Mouse (Mus musculus) neutrophil, adult 5-6 weeks (primary cell): ENCODE measurements around the gene Srgap1. TPM values are rescaled to one million over a fixed set of nuclear protein-coding genes. Genes with fewer than 3 reads are reported as not detected.

ENCODE experiments used
- ATAC-seq: fragments of 151-379, 151-347 bp; 2 replicates; pipeline ENCODE4 v1.8.0; 2017; ENCODE audit warnings: mild to moderate bottlenecking, moderate TSS enrichment; ENCODE audit not compliant: insufficient number of reproducible peaks, poor library complexity, low FRiP score, severe bottlenecking; ENCODE audit errors: extremely low read depth
- total RNA-seq: library from RNA; stranded (forward); fragments of 200-1000 nt; gene quantifications from 2 replicates; pipeline ENCODE4 v1.2.3, GENCODE M21; 2017

Srgap1 gene
- total RNA-seq, 1 experiment from 2014 or later = 0.23 TPM

DNA sequence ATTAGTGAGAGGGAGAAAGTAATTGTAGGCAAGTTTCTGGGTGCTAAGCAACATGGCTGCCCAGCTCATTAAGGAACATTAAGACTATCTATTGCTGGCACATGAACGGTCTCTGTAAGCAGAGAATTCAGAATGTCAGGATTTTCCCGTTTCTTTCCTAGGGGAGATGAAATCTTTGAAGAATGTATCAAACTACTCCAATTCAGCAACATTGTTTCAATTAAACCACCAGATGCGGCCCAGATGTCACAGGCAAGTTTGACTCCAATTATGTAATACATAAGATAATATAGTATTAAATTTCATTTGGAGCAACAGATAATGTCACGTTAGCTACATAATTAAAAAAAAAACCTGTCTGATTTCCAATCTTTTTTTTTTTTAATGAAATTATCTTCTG, 72.5 kb downstream of the Srgap1 start:
- ATAC-seq = no peak

DNA sequence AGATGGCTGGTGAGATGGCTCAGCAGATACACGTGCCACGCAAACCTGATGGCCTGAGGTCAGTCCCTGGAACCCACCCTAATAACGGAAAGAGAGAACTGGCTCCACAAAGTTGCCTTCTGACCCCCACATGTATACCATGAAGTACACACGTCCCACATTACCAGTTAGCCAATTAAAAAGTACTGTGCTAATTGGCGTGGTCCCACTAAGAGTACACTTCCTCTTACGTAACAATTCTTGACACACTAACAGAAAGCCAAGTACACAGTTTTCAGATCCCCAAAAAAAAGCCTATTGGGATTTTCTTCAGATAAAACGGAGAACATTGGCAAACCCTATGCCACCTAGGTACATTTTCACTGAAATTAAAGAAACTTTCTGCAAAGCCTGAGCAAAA, 73.8 kb downstream of the Srgap1 start:
- ATAC-seq = no peak

DNA sequence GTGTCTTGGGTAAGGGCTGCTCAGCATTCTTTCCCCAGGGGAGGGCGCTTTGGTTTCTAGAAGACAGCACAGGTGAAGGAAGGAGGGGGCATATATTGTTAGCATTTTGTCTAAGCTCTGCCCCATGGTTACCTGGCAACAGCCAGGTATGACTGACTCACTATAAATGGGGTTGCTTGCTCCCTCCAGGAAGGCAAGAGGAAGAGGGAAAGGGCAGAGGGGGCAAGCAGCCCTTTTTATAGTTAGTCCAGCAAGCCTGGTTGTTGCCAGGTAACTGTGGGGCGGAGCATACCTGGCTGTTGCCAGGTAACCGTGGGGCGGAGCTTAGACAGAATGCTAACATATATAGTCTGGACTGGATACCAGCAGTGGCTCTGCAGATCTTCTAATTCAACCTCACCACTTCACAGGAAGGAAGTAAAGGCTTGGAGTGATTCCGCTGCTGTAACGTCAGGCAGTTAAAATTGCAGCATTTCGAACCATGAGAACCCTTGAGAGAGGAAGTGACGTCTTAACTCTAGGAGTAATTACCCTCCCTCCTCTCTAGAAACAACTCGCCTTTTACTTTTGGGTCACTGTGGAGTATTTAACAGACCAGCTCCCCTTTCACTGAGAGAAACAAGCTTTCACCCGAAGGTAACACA, 74.7 kb downstream of the Srgap1 start:
- ATAC-seq = no peak

DNA sequence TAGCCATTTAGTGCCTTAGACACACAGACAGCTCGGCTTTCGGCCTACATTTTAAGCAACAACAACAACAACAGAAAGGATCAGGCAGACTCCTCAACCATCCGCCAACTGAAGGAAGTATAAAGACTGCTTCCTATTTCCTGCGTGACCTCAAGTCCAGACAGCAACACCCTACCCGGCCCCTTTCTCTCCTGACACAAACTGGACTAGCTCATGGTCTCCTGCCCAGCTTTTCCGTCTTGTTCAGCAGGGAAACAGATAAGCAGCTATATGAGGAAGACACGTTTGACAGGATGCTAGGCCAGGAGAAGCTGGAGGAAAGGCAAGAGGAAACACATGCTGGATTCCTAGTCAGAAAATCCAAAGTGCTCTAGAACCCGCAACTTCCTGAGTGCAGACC, 75.5 kb downstream of the Srgap1 start:
- no peak for ATAC-seq

DNA sequence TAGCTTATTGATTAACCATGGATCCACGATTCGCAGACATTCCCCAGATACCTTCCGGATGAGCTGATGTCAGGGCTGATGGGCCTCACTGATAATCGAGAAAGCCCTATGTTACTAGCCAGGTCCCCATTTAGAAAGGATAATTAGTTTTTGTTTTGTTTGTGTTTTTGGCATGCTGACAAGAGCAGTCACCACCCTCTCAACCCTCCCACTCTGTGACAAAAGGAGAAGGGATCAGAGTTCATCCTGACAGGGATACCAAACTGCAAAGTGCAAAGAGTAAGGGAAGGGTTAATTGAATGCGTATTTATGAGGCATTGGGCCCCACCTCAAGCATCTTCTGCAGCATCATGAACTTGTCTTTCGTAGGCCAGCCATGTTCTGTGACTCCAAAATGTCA, 76.2 kb downstream of the Srgap1 start:
- no peak for ATAC-seq

DNA sequence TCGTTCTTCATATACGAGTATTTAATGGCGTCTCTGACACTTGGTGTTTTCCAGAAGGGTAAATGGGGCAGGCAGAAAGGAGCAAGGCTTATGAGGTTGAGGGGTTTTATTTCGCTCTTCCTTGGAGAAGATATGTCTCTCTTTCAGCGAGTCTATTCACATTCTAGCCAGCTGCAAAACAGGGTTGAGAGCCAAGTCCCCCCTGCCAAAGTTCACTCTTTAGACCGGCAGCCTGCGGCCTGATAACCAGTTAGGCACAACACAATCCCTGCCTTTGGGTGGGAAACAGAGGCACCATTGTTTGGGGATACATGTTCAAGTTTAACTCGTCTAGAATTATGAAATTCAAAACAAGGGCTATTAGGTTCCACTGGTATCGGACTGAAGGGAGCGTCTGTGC, 83.0 kb downstream of the Srgap1 start:
- no peak for ATAC-seq

DNA sequence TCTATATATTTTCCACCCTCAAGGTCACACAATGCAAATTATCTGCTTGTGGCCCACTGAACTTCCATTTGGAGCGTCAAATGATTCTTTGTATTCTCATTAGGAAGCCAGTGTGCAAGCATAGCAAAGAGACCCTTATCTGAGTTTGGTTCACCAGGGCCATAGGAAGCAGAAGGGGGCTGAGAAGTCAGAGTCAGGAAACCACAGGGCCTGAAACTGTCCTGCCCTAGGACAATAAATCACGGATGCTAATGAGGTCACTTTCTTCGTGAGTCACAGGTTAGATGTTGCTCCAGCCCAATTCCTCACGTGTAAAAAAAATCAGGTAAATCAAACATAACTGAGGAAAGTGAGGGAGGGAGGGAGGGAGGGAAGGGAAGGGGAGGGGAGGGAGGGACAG, 85.1 kb downstream of the Srgap1 start:
- no peak for ATAC-seq

DNA sequence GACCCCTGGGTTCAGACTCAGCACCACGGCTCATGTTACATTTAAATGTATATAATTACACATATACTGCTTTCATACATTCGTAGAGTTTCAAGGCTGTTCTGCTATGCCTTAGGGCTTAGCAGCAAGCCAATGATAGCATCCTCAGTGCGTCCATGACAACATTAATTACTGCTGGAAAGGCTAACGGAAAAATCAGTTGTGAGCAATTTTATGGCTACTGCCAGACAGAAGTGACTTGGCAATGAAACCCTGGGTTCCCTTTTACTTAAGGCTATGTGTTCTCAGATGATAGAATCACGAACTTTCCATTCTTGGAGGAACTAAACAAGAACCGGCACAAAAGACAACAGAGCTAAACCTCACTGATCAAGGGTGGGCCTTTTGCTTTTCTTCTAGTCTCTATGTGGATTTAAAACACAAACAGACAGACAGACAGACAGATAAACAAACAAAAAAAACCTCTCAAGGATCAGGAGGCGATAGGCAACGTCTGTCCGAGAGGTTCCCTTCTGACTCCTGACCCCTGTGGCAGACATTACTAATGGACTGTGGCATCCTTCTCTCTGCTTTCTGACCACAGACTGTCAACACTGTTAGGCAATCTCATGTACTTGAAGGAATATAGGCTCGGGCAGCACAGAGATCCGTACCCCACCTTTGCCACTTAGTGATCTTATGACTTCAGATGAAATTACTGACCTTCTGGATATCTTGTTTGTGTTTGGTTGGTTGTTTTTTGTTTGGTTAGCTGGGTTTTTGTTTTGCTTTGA, 85.8 kb downstream of the Srgap1 start:
- no peak for ATAC-seq

DNA sequence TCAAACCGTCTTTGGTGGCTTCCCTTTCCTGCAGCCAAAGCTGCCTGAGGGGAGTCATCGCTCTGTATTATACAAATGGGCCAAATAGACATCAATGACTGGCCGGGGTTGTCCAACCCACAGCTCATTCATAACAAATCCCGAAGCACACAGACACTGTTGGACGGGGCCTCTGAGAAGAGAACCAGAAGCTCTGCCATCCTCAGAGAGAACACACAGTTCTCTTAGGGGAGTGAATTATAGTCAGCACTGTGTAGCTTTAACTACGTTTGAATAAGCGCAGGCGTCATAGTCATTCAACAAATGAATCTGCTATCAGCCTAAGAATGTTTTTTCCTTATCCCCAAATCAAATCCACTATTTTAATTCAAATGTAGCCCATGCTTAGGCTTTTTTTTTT, 88.4 kb downstream of the Srgap1 start:
- ATAC-seq = no peak

DNA sequence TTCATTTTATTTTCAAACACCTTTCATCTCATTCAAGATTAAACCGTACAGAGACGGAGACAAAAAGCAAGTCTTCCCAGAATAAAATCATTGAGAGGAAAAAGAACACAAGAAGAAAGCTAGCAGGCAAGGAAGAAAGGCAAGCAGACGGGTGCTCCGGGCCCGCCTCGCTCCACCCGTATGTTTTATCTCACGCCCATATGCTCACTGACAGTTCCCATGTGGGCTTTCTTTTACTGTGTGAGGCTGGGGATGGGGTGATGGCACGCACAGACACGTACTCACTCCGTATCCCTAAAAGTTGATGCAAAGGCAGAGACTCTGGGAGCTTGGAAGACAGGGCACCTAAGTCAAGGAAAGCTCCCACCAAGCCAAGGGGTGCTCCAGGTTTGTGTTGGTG, 90.6 kb downstream of the Srgap1 start:
- no peak for ATAC-seq

DNA sequence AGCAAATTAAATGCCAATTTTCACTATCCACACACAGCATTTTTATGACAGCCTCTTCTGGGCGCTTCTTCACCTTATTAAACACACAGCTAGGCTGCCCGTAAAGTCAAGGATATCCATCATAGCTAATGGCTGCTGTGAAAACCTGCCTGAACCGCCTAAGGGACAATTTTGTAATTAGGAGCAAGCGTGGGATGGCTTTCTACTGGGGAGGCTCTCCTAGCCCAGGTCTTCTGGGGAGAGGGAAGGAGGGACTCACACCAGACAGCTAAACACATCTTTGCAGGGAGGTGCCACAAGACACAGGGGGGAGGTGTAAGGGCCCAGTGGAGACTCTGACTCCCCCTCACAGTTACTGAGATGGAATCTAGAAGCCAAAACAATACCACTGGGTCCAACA, 91.4 kb downstream of the Srgap1 start:
- no peak for ATAC-seq

DNA sequence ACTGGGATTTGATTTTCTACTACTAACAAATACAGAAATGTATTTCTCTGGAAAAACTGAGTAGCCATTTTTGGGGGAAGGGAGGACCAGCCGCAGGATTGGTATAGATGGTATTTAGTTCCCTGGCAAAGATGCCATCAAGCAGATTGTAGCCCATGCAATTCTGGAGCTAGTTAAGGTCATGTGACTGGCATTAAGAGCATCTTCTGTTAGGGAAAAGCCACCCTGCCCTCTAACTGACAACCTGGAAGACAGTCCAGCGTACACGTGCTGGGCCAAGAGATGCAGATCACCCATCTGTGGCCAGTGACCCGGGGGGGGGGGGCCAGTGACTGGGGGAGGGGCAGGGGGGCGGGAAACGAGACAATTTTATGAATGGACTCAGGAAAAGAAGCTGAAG, 92.2 kb downstream of the Srgap1 start:
- ATAC-seq = no peak

DNA sequence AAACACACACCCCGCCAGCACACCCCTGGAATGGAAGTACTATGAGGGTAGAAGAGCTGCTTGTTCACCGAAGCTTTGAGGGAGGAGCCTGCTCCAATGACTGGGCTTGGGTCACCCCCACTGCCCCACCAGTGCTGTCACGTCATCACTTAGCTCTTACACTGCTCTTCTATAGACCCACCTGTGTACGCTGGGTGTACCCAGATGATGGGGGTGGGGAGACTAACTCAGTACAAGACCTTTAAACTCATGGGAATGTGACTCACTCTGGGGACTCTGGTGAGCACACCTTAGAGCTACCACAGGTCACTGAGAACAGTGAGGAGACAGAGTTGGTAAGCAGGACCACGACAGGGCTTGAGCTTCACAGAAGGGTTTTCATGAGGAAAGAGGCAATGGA, 94.1 kb downstream of the Srgap1 start:
- ATAC-seq = no peak

DNA sequence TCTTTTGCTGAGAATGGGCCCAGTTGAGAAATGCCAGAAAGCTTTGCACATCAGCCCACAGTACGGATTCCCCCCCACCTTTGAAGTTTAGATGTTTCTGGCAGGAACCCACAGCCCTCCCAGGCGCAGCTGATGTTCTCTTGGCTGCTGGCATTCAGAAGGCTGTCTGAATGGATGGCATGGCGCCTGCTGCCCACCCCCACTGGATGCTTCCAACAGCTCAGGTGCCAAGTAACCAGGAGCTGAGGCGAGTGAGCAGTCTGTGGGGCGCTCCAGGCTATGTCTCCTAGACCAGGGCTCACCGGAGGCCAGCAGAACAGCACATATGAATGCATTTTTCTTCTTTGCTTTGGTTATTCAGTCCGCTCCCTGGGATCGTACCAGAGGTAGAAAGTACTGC, 100.9 kb downstream of the Srgap1 start:
- no peak for ATAC-seq

DNA sequence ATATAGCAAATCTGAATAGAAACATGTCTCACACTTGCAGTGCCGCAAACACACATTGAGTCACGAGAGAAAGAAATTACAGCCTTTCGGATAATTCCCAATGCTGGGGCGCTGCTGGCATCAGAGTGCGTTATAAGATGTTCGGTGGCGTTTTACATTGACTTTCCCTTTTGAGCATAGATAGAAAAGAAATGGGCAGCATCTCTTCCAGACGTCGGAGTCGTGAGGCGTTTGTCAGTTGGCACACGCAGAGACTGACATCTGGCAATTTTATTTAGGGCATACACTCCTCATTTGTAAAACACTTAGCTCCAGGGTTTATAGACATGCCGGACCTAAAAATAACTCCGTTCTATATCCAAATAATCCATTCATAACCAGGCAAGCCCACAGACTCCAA, 115.2 kb downstream of the Srgap1 start:
- ATAC-seq = no peak

DNA sequence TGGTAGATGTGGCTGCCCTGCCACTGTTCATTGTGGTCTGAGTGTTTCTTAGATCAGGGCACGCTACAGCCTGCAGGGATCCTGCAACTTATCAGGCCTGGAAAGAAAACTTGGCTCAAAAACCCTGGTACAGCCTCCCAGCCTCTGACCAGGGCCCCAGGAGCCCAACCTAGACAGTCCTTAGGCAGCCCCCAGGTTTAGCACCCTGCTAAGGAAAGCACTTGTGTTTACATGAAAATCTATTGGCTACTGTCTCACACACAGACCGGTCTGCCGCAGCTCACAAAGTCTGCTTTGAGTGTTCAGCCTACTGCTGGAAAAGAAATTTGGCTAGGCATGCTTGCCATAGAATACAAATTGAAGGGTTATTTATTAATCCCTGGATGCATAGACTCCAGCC, 121.0 kb downstream of the Srgap1 start:
- no peak for ATAC-seq

DNA sequence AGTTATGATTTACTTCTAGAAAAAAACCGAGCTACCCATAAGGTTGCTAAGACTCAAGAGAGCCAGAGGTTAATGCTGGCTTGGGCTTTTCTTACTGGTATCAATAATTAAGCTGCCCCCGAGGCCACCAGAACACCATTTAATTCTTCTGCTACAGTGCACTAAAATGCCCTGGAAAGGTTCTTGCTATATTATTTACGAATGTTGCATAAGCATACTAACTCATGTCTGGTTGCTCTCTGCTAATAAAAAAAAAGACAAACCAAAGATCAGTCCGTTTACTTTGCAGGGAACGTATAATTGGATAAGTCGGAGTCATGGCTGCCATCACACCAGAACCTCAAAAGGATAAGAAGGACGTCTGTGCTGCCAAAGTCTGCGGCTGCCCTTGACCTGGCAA, 128.1 kb downstream of the Srgap1 start:
- no peak for ATAC-seq

DNA sequence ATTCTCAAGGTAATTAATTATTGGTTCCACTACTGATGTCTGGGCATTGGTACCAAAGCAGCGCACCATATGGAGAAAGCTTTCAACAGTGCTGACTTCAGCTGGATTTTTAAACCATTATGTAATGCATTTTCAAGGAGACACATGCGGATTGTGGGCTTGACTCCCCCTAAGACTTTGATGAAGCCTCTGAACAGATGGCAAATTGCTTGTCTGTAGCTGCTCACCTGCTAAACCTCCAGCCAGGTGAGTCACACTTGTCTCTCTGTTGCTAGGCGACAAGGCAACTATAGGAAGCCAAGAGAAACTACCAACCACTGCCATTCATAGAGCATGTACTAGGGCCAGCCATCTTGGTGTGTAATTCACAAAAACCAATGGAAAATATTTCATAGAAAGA, 128.5 kb downstream of the Srgap1 start:
- ATAC-seq = no peak

DNA sequence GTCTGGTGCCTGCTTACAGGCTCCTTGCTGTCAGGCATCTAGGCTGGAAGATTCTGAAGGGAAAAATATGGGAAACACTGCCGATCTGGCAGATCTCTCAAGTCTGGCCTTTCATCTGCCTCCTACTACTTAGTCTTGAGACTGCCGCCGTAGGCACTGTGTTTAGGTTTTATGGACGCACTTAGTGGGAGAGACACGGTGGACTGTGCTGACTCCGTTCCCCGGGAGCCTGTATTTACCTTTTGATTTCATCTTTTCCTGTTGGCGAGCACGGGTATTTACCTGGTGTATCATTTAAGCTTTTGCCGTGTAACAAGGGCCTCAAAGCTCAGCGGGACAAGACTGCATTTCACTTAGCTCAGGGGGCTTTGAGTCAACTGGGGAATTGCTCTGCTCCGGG, 131.6 kb downstream of the Srgap1 start:
- ATAC-seq = no peak

DNA sequence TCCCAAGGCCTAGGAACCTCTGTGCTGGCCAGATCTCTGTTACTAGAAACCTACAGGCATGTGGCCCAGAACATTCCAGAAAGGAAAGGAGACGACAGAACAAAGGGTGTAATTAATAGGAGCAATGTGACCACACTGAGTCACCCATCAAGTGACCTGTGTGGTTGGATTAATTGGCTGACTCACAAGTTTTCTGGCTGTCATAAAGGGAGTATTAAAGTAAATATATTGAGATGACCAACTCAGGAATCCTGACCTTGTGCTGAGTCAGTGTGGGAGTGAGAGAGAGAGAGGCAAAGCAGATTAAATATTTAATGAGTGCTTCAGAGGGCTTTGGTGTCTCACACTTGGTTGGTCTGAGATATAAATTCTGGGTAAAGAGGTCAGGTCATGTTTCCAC, 143.0 kb downstream of the Srgap1 start:
- ATAC-seq = no peak

DNA sequence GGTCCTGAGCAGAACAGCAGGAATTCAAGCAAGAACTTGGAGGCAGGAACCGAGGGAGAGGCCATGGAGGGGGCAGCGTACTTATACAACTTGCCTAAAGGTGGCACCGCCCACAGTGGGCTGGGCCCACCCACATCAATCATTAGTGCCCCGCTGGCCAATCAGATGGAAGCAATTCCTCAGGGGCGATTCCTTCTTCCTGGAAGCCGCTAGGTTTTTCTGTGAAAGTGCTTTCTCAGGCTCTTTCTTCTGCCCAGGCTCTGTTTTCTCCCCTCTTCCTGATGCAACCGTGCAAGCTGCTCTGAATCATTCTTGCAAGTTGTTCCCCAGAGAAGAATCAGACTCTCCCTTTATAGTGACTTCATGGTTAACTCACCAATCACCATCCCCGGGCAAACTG, 144.5 kb downstream of the Srgap1 start:
- no peak for ATAC-seq
